Mouse (Mus musculus): ENCODE results near the gene Emc9.

The Emc9 gene

DNA sequence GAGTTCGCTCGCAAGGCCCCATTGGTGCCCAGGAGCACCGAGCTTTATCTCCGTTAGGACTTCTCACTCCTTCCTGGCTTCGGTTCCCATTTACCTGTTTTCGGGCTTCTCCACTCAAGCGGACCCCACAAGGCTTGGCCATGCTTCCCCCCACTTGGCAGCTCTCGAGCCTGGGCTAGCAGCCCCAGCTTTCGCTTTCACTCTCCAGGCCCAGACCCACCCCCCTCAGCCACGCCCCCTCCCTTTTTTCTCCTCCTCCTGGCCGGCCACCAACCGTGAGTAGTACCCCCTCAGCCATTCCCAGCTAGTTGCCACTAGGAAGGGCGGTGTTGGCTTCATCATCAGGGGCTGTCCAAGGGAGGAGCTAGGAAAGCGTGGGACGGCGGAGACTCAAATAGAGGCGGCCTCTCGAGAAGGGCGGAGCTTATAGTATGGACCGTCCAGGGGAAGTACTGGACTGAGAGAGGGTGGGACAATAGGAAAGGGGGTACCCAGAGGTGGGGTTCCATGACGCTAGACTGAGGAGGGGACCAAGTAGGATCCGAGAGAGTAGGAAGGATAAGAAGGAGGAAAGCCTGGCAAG, 5.7 kb upstream of the Emc9 start, which contains the start of gene Psme2:
Psme2 (minus strand) TSS at position 366 of the 583 bp plus-strand sequence.
- DNase-seq (ENCODE audit: low spot score in 2 of 2): peak; percentile 66 to 68

DNA sequence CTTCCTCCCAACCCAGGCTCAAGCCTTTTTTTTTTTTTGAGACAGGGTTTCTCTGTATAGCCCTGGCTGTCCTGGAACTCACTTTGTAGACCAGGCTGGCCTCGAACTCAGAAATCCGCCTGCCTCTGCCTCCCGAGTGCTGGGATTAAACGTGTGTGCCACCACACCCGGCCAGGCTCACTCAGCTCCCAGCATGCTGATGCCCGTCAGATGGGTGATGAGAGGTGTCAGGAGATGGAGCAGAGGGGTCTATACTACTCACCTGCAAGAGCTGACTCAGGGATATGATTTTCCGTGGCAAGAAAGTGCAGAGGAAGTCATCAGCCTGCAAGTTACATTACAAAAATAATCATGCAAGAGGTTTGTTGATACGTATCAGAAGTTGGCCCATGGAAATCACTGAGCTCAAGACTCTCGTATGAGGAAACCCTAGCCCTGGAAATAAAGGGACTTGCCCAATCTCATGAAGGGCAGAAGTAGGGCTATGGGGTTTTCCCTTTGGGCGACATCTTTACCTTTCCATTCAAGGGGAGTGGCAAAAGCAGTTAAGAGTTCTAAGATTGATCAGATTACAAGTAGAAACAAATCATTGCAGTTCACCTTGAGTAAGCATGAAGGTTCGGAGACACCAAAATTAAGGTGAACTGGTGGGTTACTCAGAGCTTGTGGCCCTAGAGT, 4.8 kb upstream of the Emc9 start:
- no peak for DNase-seq (ENCODE audit: low spot score in 2 of 2)

- DNase-seq (ENCODE audit: low spot score in 2 of 2): no peak
Measured at GRCm38 (mm10) chr14:55589271-55589670, 4.2 kb upstream of the Emc9 start.

GRCm38 (mm10) chr14:55586149-55586548, 1.0 kb upstream of the Emc9 start:
- no peak for DNase-seq (ENCODE audit: low spot score in 2 of 2)

DNA sequence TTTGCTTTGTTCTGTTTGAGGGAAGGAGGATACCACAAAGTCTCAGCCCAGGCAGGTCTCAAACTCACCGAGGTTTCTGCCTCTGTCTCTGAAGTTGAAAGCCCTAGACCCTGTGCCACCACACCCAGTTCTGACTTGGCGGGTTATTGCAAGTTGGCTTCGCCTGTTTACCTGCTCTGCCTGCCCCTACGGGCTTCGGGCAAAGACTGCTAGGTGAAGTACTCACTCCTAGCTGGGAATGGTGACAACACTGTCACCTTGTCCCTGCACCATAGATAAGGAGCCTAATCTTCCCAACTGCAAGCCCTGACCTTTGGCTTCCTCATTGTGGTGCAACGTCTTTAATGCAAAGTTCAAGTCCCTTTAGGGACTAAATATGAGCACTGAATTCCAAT, 461 bp upstream of the Emc9 start:
- DNase-seq (ENCODE audit: low spot score in 2 of 2): no peak

DNA sequence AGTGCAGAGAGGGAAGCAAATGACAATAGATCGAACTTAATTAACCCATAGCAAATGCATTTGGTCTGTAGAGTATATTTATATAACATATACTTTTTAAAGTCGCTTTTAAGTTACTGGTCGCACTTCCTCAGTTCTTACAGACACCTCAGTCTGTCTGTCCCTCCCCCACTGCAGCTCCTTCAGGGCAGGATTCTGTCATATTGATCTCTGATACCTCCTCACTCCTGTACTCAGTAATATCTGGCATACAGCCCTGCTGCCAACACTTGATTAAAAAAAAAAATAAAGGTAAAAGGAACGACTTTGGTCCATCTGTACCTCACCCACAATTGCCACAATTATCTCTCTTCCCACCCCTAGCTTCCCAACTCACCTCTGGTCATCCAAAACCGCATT, 800 bp downstream of the Emc9 start:
- DNase-seq (ENCODE audit: low spot score in 2 of 2): no peak

DNA sequence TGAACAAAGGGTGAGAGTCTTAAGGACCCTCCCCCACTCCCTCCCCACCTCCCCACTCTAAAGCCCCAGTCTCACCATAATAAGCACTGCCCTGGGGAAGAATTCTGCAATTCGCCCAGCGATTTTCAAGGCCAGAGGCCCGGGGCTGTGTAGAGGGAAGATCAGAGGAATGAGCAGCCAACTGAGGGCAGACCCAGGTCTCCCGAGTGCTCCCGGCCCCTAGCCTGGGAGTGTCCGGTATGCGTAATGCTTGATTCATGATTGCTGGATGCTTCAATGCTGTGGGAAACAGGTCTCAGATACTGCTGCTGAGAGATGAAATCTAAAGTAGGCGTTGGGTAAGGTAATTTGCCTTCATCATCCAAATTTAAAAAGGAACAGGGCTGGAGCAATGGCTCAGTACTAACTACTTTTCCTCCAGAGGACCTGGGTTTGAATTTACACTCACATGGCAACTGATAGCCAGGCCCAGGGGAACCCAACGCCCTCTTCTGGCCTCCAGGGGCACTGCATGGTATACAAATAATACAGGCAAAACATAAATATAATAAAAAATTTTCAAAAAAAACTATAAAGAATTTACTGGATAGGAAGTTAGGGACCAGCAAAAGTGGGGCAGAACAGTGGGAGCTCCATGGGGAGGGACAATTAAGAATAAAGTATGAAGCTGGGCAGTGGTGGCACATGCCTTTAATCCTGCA, 3.0 kb downstream of the Emc9 start:
- peak in 1 of 2 experiments; percentile 36 for DNase-seq (ENCODE audit: low spot score in 2 of 2)

- no peak for DNase-seq (ENCODE audit: low spot score in 2 of 2)
Measured at GRCm38 (mm10) chr14:55580731-55581130, 4.4 kb downstream of the Emc9 start.

GRCm38 (mm10) chr14:55579511-55580496, 5.3 kb downstream of the Emc9 start:
- no peak for DNase-seq (ENCODE audit: low spot score in 2 of 2)

GRCm38 (mm10) chr14:55578668-55579269, 6.3 kb downstream of the Emc9 start:
- peak; percentile 31 to 46 for DNase-seq (ENCODE audit: low spot score in 2 of 2)

GRCm38 (mm10) chr14:55577871-55578667, 7.0 kb downstream of the Emc9 start, which contains the start of gene Psme1:
Gene Psme1, plus strand, starts transcription at chr14:55578123.
- peak; percentile 61 to 68 for DNase-seq (ENCODE audit: low spot score in 2 of 2)

DNA sequence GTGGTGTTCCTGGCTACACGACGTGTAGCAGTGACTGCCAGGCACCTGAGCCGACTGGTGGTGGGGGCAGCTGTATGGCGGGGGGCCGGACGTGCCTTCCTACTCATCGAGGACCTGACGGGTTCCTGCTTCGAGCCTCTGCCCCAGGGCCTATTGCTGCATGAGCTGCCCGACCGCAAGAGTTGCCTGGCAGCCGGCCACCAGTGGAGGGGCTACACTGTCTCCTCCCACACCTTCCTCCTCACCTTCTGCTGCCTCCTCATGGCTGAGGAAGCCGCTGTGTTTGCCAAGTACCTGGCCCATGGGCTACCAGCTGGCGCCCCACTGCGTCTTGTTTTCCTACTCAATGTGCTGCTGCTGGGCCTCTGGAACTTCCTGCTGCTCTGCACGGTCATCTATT, 8.7 kb downstream of the Emc9 start:
- no peak for DNase-seq (ENCODE audit: low spot score in 2 of 2)

GRCm38 (mm10) chr14:55575711-55576110, 9.4 kb downstream of the Emc9 start:
- DNase-seq (ENCODE audit: low spot score in 2 of 2): no peak

DNA sequence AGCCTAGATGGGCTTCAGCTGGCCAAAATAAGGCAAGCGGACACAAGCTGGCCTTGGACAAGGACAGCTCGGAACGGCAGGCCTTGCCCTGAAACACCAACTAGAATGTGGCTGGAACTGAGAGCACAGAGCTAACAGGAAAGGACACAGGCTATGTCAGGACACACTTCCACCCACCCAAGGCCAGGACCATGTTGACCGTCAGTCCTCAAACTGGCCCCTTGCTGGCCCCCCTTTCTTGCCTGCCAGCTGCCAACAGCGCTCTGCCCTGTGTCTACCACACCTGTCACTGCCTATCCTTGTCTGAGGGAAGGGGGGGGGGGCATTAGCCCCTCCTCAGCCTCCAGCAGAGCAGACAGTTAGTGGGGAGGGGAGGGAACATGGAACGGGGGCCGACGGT, 9.8 kb downstream of the Emc9 start, which contains the start of gene Fitm1:
Fitm1 (plus strand) TSS at position 316 of the 400 bp plus-strand sequence.
- DNase-seq (ENCODE audit: low spot score in 2 of 2): no peak

DNA sequence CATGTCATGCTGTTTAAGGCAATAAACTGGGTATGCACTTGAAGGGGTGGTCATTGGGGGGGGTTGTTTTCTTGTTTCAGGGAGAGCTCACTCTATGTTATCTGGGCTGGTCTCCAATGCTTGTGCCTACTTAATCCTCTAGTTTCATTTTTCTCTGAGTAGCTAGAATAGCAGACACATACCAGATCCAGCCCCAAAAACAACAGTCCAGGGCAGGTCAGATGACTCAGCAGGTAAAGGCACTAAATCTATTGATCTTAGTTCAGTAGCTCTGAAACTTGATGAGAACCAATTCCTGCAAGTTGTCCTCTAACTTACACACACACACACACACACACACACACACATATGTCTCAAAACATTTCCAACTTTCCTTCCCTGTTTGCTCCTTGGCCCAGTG, 13.3 kb downstream of the Emc9 start:
- no peak for DNase-seq (ENCODE audit: low spot score in 2 of 2)

DNA sequence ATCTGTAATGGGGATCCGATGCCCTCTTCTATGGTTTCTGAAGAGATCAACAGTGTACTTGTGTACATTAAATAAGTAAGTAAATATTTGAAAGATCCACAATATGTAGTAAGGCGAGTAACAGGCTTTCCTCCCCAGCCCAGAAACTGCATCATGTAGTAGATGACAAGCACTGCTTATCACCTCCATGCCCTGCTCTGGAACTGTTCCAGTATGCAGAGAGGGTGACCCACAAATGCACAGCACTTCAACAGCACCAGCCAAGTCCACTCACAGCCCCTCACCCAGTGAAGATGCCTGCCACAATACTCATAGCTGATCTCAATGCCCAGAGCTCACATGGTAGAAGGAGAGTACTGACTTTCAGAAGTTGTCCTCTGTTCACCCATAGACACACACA, 14.5 kb downstream of the Emc9 start:
- no peak for DNase-seq (ENCODE audit: low spot score in 2 of 2)

DNA sequence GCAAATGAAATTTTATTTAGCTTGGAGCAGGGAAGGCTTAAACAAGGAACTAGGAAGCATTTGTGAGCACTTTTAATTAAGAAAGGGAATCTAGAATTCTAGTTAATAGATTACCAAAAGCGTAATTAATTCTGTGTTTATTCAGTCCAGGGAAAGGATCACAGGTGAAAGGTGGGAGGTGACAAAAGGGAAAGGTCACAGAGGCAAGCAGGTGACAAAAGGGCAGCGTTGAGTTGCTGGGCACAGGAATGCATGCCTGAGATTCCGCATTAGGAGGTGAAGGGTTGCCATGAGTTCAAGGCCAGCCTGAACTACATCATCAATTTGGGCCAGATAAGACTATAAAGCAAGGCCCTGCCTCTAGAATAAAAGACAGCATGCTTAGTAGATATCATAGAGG, 17.6 kb downstream of the Emc9 start:
- DNase-seq (ENCODE audit: low spot score in 2 of 2): no peak

DNA sequence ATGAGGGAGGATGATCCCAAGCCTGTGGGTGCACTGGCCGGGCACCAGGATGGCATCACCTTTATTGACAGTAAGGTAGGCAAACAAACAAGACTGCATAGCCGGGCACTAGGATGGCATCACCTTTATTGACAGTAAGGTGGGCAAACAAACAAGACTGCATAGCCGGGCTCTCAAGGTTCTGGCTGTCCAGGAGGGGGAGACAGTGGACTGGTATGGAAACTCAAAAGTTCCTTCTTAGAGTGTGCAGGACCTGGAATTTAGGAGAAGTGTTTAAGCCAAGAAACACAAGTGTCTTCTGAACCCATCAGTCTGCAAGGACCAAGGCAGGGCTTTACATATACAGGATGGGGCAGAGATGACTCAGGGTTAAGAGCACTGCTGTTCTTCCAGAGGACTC, 19.4 kb downstream of the Emc9 start:
- DNase-seq (ENCODE audit: low spot score in 2 of 2): no peak

DNA sequence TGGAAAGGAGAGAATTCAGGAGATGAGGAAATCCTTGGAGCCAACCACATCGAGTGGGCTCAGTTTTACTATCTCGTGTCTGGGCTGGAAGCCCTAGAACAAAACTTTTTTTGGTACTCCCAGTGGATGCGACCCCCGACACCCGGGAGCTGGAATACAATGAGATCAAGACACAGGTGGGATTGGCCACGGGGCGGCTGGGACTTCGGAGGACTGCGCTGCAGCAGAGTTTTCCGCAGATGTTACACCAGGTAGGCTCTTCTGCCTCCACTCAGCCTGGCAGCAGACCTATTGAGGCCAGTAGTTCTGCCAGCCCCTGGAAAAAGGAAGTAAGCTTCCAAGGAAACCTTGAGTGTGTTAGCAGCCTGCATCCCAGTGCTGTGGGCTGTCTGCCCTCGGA, 21.9 kb downstream of the Emc9 start:
- no peak for DNase-seq (ENCODE audit: low spot score in 2 of 2)

DNA sequence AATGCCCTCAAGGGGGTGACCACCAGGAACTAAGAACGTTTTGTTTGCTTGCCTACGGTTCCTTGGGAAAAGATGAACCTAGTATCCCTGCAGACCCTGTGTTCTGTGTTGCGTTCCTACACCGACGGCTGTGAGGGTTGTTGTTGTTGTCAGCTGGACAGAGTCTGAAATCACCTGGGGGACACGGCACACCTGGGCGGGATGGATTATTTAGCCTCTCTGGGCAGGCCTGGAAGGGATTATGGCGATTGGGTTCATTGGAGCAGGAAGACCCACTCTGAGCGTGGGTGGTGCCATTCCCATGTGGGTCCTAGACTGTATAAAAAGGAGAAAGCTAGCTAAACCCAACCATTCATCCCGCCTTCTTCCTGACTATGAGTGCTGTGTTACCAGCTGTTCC, 23.2 kb downstream of the Emc9 start:
- no peak for DNase-seq (ENCODE audit: low spot score in 2 of 2)

Data from spleen, postnatal 14 days (tissue).